Mouse (Mus musculus) stomach, embryonic 14.5 days (tissue): ENCODE measurements around the gene Aqp3. TPM values are rescaled to one million over a fixed set of nuclear protein-coding genes. Genes with fewer than 3 reads are reported as not detected.

ENCODE experiments used
- ATAC-seq: fragments of 200-750 bp; cut with Nextera tagmentation; 2 replicates; pipeline ENCODE4 v1.8.0; 2017; ENCODE audit warnings: low read depth, moderate TSS enrichment; ENCODE audit not compliant: insufficient number of reproducible peaks, insufficient read depth, low FRiP score
- H3K27ac ChIP-seq: fragments of 300-500 bp; sonication (generic); 2 replicates; pipeline ENCODE4 v1.5.1; 2014; ENCODE audit warnings: mild to moderate bottlenecking, low read length, moderate library complexity, mixed read lengths
- H3K27me3 ChIP-seq: fragments of 300-500 bp; sonication (generic); 2 replicates; pipeline ENCODE4 v1.6.1; 2014; ENCODE audit warnings: low read length, control low read depth, mixed read lengths; ENCODE audit not compliant: control insufficient read depth, insufficient read depth
- H3K36me3 ChIP-seq: fragments of 300-500 bp; sonication (generic); 2 replicates; pipeline ENCODE4 v1.6.1; 2014; ENCODE audit warnings: mild to moderate bottlenecking, control low read depth, low read length, moderate library complexity, mixed read lengths; ENCODE audit not compliant: control insufficient read depth, insufficient read depth
- H3K4me1 ChIP-seq: fragments of 300-500 bp; sonication (generic); 2 replicates; pipeline ENCODE4 v1.6.1; 2014; ENCODE audit warnings: low read length, control low read depth, mixed read lengths; ENCODE audit not compliant: control insufficient read depth, insufficient read depth
- H3K4me2 ChIP-seq: fragments of 300-500 bp; sonication (generic); replicated peaks from 2 replicates; pipeline ENCODE4 v1.6.1; 2014; ENCODE audit warnings: low read depth, low read length, control low read depth
- H3K4me3 ChIP-seq: fragments of 300-500 bp; sonication (generic); 2 replicates; pipeline ENCODE4 v1.5.1; 2014; ENCODE audit warnings: low read depth, low read length, control low read depth
- H3K9ac ChIP-seq: fragments of 300-500 bp; sonication (generic); replicated peaks from 2 replicates; pipeline ENCODE4 v1.6.1; 2014; ENCODE audit warnings: low read depth, mild to moderate bottlenecking, control low read depth, low read length, moderate library complexity, mixed read lengths
- H3K9me3 ChIP-seq: fragments of 300-500 bp; sonication (generic); 2 replicates; pipeline ENCODE4 v1.6.1; 2016; ENCODE audit warnings: low read depth, low read length, control low read depth; ENCODE audit not compliant: control insufficient read depth
- WGBS: fragments of 180-500 bp; shearing (Covaris S2); extraction: QIAGEN DNeasy Blood & Tissue Kit; methylation state at CpG from one replicate; pipeline ENCODE4 v1.1.7; 2014; 5-methylcytosine and 5-hydroxymethylcytosine counted together
- polyA plus RNA-seq: library from polyadenylated mRNA; unstranded; fragments of >200 nt; fragmentation: Nextera tagmentation; extraction: Ambion mirVana; gene quantifications from 2 replicates; pipeline ENCODE4 v1.2.1, GENCODE M21; 2014

Aqp3 gene
- polyA plus RNA-seq, 1 experiment from 2014 or later, result 27.3 TPM

- Histone ChIP-seq H3K9ac (no peak overlapping the region), H3K4me1 (peaks cover 6% of the 10 kb centered on the region; the same call in 1 of the 2 replicates), H3K4me2 (no peak overlapping the region), H3K4me3 (no peak overlapping the region), H3K27ac (no peak overlapping the region), H3K9me3 (no peaks in the 10 kb centered on the region), H3K27me3 (no peaks in the 10 kb centered on the region), H3K36me3 (no peaks in the 10 kb centered on the region)
- 75% methylated on average over 6 of the region's 6 CpGs for WGBS
- no peak for ATAC-seq
These were observed 35.7 kb upstream of the Aqp3 start for GRCm38 (mm10) chr4:41133529-41134291.

- peaks cover 3% of the 10 kb centered on the region; the same call in 1 of the 2 replicates for H3K4me1 ChIP-seq
- no peaks in the 10 kb centered on the region for H3K9me3 ChIP-seq
- no peaks in the 10 kb centered on the region for H3K36me3 ChIP-seq
- WGBS, result 78% methylated on average over 6 of the region's 6 CpGs
- H3K27ac ChIP-seq, result no peak overlapping the region
- no peaks in the 10 kb centered on the region for H3K27me3 ChIP-seq
- no peak overlapping the region for H3K4me3 ChIP-seq
- H3K9ac ChIP-seq, result no peak overlapping the region
- ATAC-seq, result no peak
- no peak overlapping the region for H3K4me2 ChIP-seq
These were observed 34.5 kb upstream of the Aqp3 start for GRCm38 (mm10) chr4:41132471-41132870.

GRCm38 (mm10) chr4:41129836-41130235 lies 31.9 kb upstream of the Aqp3 start:
- no peaks in the 10 kb centered on the region for H3K27me3 ChIP-seq
- H3K4me2 ChIP-seq, result no peak overlapping the region
- H3K27ac ChIP-seq, result no peak overlapping the region
- H3K9ac ChIP-seq, result no peak overlapping the region
- H3K4me3 ChIP-seq, result no peak overlapping the region
- no peaks in the 10 kb centered on the region for H3K36me3 ChIP-seq
- no peaks in the 10 kb centered on the region for H3K9me3 ChIP-seq
- 77% methylated on average over 3 of the region's 3 CpGs for WGBS
- no peak for ATAC-seq
- peaks cover 3% of the 10 kb centered on the region; the same call in 1 of the 2 replicates for H3K4me1 ChIP-seq

GRCm38 (mm10) chr4:41129406-41129805 lies 31.4 kb upstream of the Aqp3 start:
- H3K27ac ChIP-seq, result no peak overlapping the region
- ATAC-seq, result peak; percentile 57; the same call in 1 of the 2 replicates
- no peaks in the 10 kb centered on the region for H3K9me3 ChIP-seq
- no peak overlapping the region for H3K4me3 ChIP-seq
- no peak overlapping the region for H3K9ac ChIP-seq
- 2% methylated on average over 2 of the region's 2 CpGs for WGBS
- H3K4me1 ChIP-seq, result no peaks in the 10 kb centered on the region
- no peaks in the 10 kb centered on the region for H3K27me3 ChIP-seq
- no peaks in the 10 kb centered on the region for H3K36me3 ChIP-seq
- H3K4me2 ChIP-seq, result no peak overlapping the region

- peak; percentile 100 for ATAC-seq
- Histone ChIP-seq H3K27me3 (no peaks in the 10 kb centered on the region), H3K9ac (peak within 1 kb of the TSS; percentile 54), H3K9me3 (no peaks in the 10 kb centered on the region), H3K4me2 (peak within 1 kb of the TSS; percentile 86), H3K27ac (no peak within 1 kb of the TSS), H3K4me3 (peak within 1 kb of the TSS; percentile 65), H3K36me3 (peaks cover 23% of the 10 kb centered on the region), H3K4me1 (peaks cover 4% of the 10 kb centered on the region; the same call in 1 of the 2 replicates)
- 2% methylated on average over 29 of the region's 29 CpGs for WGBS
These were observed 26.4 kb upstream of the Aqp3 start, which contains the start of gene Nol6 for GRCm38 (mm10) chr4:41124180-41124951. Gene Nol6 (minus strand): TSS chr4:41124455.

- 0 out of 2 replicates have a peak, but pooled peaks have one; percentile 33 for ATAC-seq
- H3K9ac ChIP-seq, result no peak overlapping the region
- WGBS, result 72% methylated on average over 11 of the region's 11 CpGs
- peaks cover 64% of the 10 kb centered on the region for H3K36me3 ChIP-seq
- no peak overlapping the region for H3K4me2 ChIP-seq
- no peak overlapping the region for H3K27ac ChIP-seq
- H3K27me3 ChIP-seq, result no peaks in the 10 kb centered on the region
- H3K9me3 ChIP-seq, result no peaks in the 10 kb centered on the region
- no peak overlapping the region for H3K4me3 ChIP-seq
- H3K4me1 ChIP-seq, result peaks cover 4% of the 10 kb centered on the region; the same call in 1 of the 2 replicates
These were observed 20.8 kb upstream of the Aqp3 start for GRCm38 (mm10) chr4:41118706-41119292.

GRCm38 (mm10) chr4:41116817-41117216 lies 18.8 kb upstream of the Aqp3 start:
- Histone ChIP-seq H3K27me3 (no peaks in the 10 kb centered on the region), H3K4me1 (no peaks in the 10 kb centered on the region), H3K36me3 (peaks cover 66% of the 10 kb centered on the region), H3K4me2 (no peak overlapping the region), H3K27ac (no peak overlapping the region), H3K9ac (no peak overlapping the region), H3K9me3 (no peaks in the 10 kb centered on the region), H3K4me3 (no peak overlapping the region)
- 76% methylated on average over 3 of the region's 3 CpGs for WGBS
- no peak for ATAC-seq

GRCm38 (mm10) chr4:41115793-41116192 lies 17.8 kb upstream of the Aqp3 start:
- Histone ChIP-seq H3K27ac (no peak overlapping the region), H3K9ac (no peak overlapping the region), H3K36me3 (peaks cover 58% of the 10 kb centered on the region), H3K27me3 (no peaks in the 10 kb centered on the region), H3K4me3 (no peak overlapping the region), H3K4me1 (no peaks in the 10 kb centered on the region), H3K9me3 (no peaks in the 10 kb centered on the region), H3K4me2 (no peak overlapping the region)
- ATAC-seq, result no peak
- WGBS, result 91% methylated on average over 15 of the region's 15 CpGs
